ENCODE assay signal across 20 mouse cellular contexts in the genomic region with DNA sequence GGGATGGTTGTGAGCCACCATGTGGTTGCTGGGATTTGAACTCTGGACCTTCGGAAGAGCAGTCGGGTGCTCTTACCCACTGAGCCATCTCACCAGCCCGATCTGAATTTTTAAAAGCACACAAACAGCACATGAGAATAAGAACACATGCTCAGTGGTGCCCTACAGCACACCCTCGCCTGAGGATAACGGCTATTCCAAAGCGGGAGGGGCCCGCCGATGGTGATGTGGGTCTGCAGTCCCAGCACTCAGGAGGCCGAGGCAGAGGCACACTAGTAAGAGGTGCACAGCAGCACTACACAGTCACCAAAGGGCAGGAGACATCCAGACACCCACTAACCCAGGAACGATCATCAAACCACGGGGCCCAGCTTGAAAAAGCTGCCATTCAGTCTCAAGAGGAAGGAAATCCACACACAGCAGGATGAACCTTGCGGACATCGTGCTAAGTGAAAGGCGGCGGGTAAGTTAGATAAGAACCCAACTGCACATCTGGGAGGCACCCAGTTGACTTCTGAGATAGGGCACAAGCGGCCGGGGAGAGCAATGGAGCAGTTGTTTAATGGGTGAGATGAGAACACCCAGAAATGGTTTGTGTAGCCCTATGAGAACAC. TPM values are rescaled to one million over a fixed set of nuclear protein-coding genes. Genes with fewer than 3 reads are reported as not detected.
DNase-seq lines count a peak whose midpoint lies in the region; ATAC-seq and TF ChIP-seq lines count a peak whose summit lies in the region.
"Had no signal": no experiment of that assay in that cellular context is flagged by ENCODE, and none has a peak within 500 bp of the region (broad histone marks: within the 10 kb centered on the region; RNA-seq: fewer than 3 reads in every experiment).

No protein-coding gene starts in this region.

- peak; percentile 47; the same call in 1 of the 2 replicates for ATAC-seq in intestine, embryonic 15.5 days
- no peak for ATAC-seq in intestine, postnatal 0 days
- peak; percentile 91 for ATAC-seq in megakaryocyte progenitor cell, adult 5-6 weeks (replicated peaks; ENCODE audit: poor library complexity)
- ATAC-seq: hindbrain, postnatal 0 days had no signal

- TF ChIP-seq POLR2A in bone marrow, adult 2 months (IDR thresholded peaks at IDR 0.05; ENCODE audit: borderline replicate concordance, control insufficient read depth, low read depth, low read length), result no peak

- no peaks in the 10 kb centered on the region for H3K9me3 ChIP-seq in intestine, embryonic 15.5 days
- H3K9me3 ChIP-seq in intestine, postnatal 0 days (ENCODE audit: control insufficient read depth), result no peaks in the 10 kb centered on the region
- H3K9me3 ChIP-seq in embryonic facial prominence, embryonic 10.5 days, result no peaks in the 10 kb centered on the region
- H3K9me3 ChIP-seq: kidney, embryonic 15.5 days; limb, embryonic 10.5 days; midbrain, embryonic 12.5 days had no signal

- no peak overlapping the region for H3K4me2 ChIP-seq in intestine, embryonic 15.5 days (replicated peaks)
- no peak overlapping the region for H3K4me2 ChIP-seq in intestine, postnatal 0 days (replicated peaks; ENCODE audit: low read depth)
- H3K4me2 ChIP-seq: kidney, embryonic 15.5 days; midbrain, embryonic 12.5 days had no signal

- H3K4me1 ChIP-seq in intestine, embryonic 15.5 days (replicated peaks), result no peaks in the 10 kb centered on the region
- no peaks in the 10 kb centered on the region for H3K4me1 ChIP-seq in intestine, postnatal 0 days (replicated peaks; ENCODE audit: control insufficient read depth, insufficient read depth, low read length)
- H3K4me1 ChIP-seq in bone marrow, adult 2 months (ENCODE audit: control insufficient read depth, insufficient read depth, low read length), result no peaks in the 10 kb centered on the region; the same call in 1 of the 2 replicates
- H3K4me1 ChIP-seq in embryonic facial prominence, embryonic 10.5 days, result no peaks in the 10 kb centered on the region
- H3K4me1 ChIP-seq: kidney, embryonic 15.5 days; limb, embryonic 10.5 days; midbrain, embryonic 12.5 days had no signal

- WGBS in intestine, embryonic 15.5 days, result 90% methylated on average over 17 of the region's 17 CpGs
- WGBS in intestine, postnatal 0 days, result 84% methylated on average over 17 of the region's 17 CpGs
- 34% methylated on average over 17 of the region's 17 CpGs for WGBS in bone marrow, adult 2 months
- WGBS in embryonic facial prominence, embryonic 10.5 days, result 93% methylated on average over 17 of the region's 17 CpGs

- no peaks in the 10 kb centered on the region for H3K27me3 ChIP-seq in intestine, embryonic 15.5 days (replicated peaks)
- H3K27me3 ChIP-seq in intestine, postnatal 0 days (replicated peaks; ENCODE audit: control insufficient read depth, insufficient read depth, low read length), result no peaks in the 10 kb centered on the region
- no peaks in the 10 kb centered on the region for H3K27me3 ChIP-seq in embryonic facial prominence, embryonic 10.5 days (replicated peaks; ENCODE audit: low read depth, poor library complexity, severe bottlenecking)
- H3K27me3 ChIP-seq: kidney, embryonic 15.5 days; midbrain, embryonic 12.5 days had no signal

- H3K36me3 ChIP-seq in intestine, embryonic 15.5 days, result peaks cover 28% of the 10 kb centered on the region
- H3K36me3 ChIP-seq in intestine, postnatal 0 days (ENCODE audit: control insufficient read depth, insufficient read depth), result peaks cover 51% of the 10 kb centered on the region
- peaks cover 92% of the 10 kb centered on the region for H3K36me3 ChIP-seq in embryonic facial prominence, embryonic 10.5 days (replicated peaks)

- no peak for TF ChIP-seq CTCF in intestine, postnatal 0 days (IDR thresholded peaks at IDR 0.05; ENCODE audit: low read depth)
- no peak for TF ChIP-seq CTCF in bone marrow, adult 2 months (IDR thresholded peaks at IDR 0.05; ENCODE audit: control insufficient read depth, insufficient read depth, low read length)

- H3K9ac ChIP-seq in intestine, embryonic 15.5 days, result no peak overlapping the region
- H3K9ac ChIP-seq in intestine, postnatal 0 days (ENCODE audit: low read depth, low read length), result no peak overlapping the region
- H3K9ac ChIP-seq: kidney, embryonic 15.5 days; midbrain, embryonic 12.5 days had no signal

- H3K4me3 ChIP-seq in intestine, embryonic 15.5 days (replicated peaks), result no peak overlapping the region
- H3K4me3 ChIP-seq in intestine, postnatal 0 days (ENCODE audit: low read depth, low read length), result no peak overlapping the region
- H3K4me3 ChIP-seq in bone marrow, adult 2 months (replicated peaks; ENCODE audit: control insufficient read depth, low read depth, low read length), result no peak overlapping the region
- no peak overlapping the region for H3K4me3 ChIP-seq in embryonic facial prominence, embryonic 10.5 days
- H3K4me3 ChIP-seq: kidney, embryonic 15.5 days; limb, embryonic 10.5 days; midbrain, embryonic 12.5 days had no signal

- peak; percentile 83 for DNase-seq in liver
- no peak for DNase-seq in testis, postnatal 14 days (ENCODE audit: low spot score)
- no peak for DNase-seq in embryonic facial prominence, embryonic 10.5 days (ENCODE audit: low spot score)
- DNase-seq in gastrocnemius, postnatal 10 days, result no peak
- DNase-seq: B cell, adult 2 months; cerebellum, adult 9-11 months; heart, postnatal 10 days; thymus, postnatal 36 days had no signal

- no peak overlapping the region for H3K27ac ChIP-seq in intestine, embryonic 15.5 days
- H3K27ac ChIP-seq in intestine, postnatal 0 days (ENCODE audit: low read depth, low read length), result no peak overlapping the region
- H3K27ac ChIP-seq in bone marrow, adult 2 months (ENCODE audit: control insufficient read depth, insufficient read depth, low read depth, low read length, poor library complexity), result peak overlapping the region; percentile 76
- H3K27ac ChIP-seq in embryonic facial prominence, embryonic 10.5 days (replicated peaks), result no peak overlapping the region
- H3K27ac ChIP-seq: hindbrain, postnatal 0 days; kidney, embryonic 15.5 days; limb, embryonic 10.5 days; midbrain, embryonic 12.5 days had no signal

RNA-seq across cellular contexts. Expression of a gene that starts 27.4 kb away (rescaled TPM):
- polyA plus RNA-seq in intestine, embryonic 15.5 days (2015; fragmentation: Nextera tagmentation; extraction: Ambion mirVana), result 22.2 and 23.4 TPM in 2 replicates
- polyA plus RNA-seq in intestine, postnatal 0 days (2015; fragmentation: Nextera tagmentation; extraction: Ambion mirVana), result 6.2 and 7.3 TPM in 2 replicates
- polyA plus RNA-seq in bone marrow, adult 2 months (2011; ENCODE audit: insufficient read depth, insufficient read length, low replicate concordance, missing spikeins), result 6.4 and 10.1 TPM in 2 replicates
- total RNA-seq in megakaryocyte progenitor cell, adult 5-6 weeks (2015), result 37.2 and 38.5 TPM in 2 replicates
- total RNA-seq in megakaryocyte progenitor cell, adult 5-6 weeks (2017), result 31.2 and 43.2 TPM in 2 replicates
- polyA plus RNA-seq in embryonic facial prominence, embryonic 10.5 days (2016; fragmentation: Nextera tagmentation; extraction: Ambion mirVana), result 30.0 and 32.9 TPM in 2 replicates
- total RNA-seq in gastrocnemius, postnatal 10 days (2021), result 10 to 100 TPM; 12.3 to 17.0 TPM

RNA-seq across cellular contexts. Expression of a gene that starts 53.3 kb away (rescaled TPM):
- 0.05 TPM in 1 of 2 replicates, not detected in the other for polyA plus RNA-seq in intestine, embryonic 15.5 days (2015; fragmentation: Nextera tagmentation; extraction: Ambion mirVana)
- polyA plus RNA-seq in intestine, postnatal 0 days (2015; fragmentation: Nextera tagmentation; extraction: Ambion mirVana), result not detected in 2 replicates
- not detected in 2 replicates for polyA plus RNA-seq in bone marrow, adult 2 months (2011; ENCODE audit: insufficient read depth, insufficient read length, low replicate concordance, missing spikeins)
- not detected in 2 replicates for total RNA-seq in megakaryocyte progenitor cell, adult 5-6 weeks (2015)
- not detected in 2 replicates for total RNA-seq in megakaryocyte progenitor cell, adult 5-6 weeks (2017)
- polyA plus RNA-seq in embryonic facial prominence, embryonic 10.5 days (2016; fragmentation: Nextera tagmentation; extraction: Ambion mirVana), result not detected in 2 replicates
- total RNA-seq in gastrocnemius, postnatal 10 days (2021), result not detected
- total RNA-seq: granulocyte monocyte progenitor cell, adult 5-6 weeks; layer of hippocampus, postnatal 10 days had no signal
- polyA plus RNA-seq: hindbrain, postnatal 0 days; kidney, embryonic 15.5 days; limb, embryonic 10.5 days; lung, embryonic 16.5 days; midbrain, embryonic 12.5 days; stomach, embryonic 14.5 days had no signal
